Mouse (Mus musculus): ENCODE data around the gene Mccc1. TPM values are rescaled to one million over a fixed set of nuclear protein-coding genes. Genes with fewer than 3 reads are reported as not detected.

Mccc1 gene
- polyA plus RNA-seq, 1 experiment: 12.7 TPM

- TF ChIP-seq TCF3 (IDR thresholded peaks at IDR 0.05; ENCODE audit: insufficient read length, low read depth) (no peak), CEBPB (IDR thresholded peaks at IDR 0.05; ENCODE audit: insufficient read depth, poor library complexity, severe bottlenecking) (no peak), USF1 (IDR thresholded peaks at IDR 0.05; ENCODE audit: low read depth) (no peak), SRF (IDR thresholded peaks at IDR 0.05; ENCODE audit: control insufficient read depth, insufficient read length, low read depth) (no peak), POLR2AphosphoS2 (IDR thresholded peaks at IDR 0.05; ENCODE audit: insufficient read length, low read depth) (no peak), MYOG (IDR thresholded peaks at IDR 0.05; ENCODE audit: control insufficient read depth in 1 of 3, insufficient read depth in 1 of 3, insufficient read length in 2 of 3, low read depth in 2 of 3) (no peak), MYOD1 (IDR thresholded peaks at IDR 0.05; ENCODE audit: control insufficient read depth in 1 of 3, insufficient read length in 2 of 3, low read depth in 2 of 3) (no peak), MAX (IDR thresholded peaks at IDR 0.05; ENCODE audit: low read depth) (no peak)
- Histone ChIP-seq H3K36me3 (ENCODE audit: control insufficient read depth, insufficient read depth) (no peaks in the 10 kb centered on the region), H3K4me2 (ENCODE audit: low read depth) (peak overlapping the region; percentile 34), H3ac (ENCODE audit: control insufficient read depth, insufficient read length) (no peak overlapping the region), H3K27me3 (ENCODE audit: control insufficient read depth, insufficient read depth, insufficient read length) (no peaks in the 10 kb centered on the region), H3K4me3 (no peak overlapping the region), H3K79me2 (ENCODE audit: control insufficient read depth, insufficient read depth) (no peaks in the 10 kb centered on the region)
Observed at GRCm38 (mm10) chr3:36031740-36032510, 31.4 kb upstream of the Mccc1 start.

GRCm38 (mm10) chr3:36029993-36030392 is 29.5 kb upstream of the Mccc1 start:
- Histone ChIP-seq H3K36me3 (ENCODE audit: control insufficient read depth, insufficient read depth) (no peaks in the 10 kb centered on the region), H3K4me3 (no peak overlapping the region), H3K4me2 (ENCODE audit: low read depth) (no peak overlapping the region), H3K27me3 (ENCODE audit: control insufficient read depth, insufficient read depth, insufficient read length) (peaks cover 4% of the 10 kb centered on the region), H3ac (ENCODE audit: control insufficient read depth, insufficient read length) (no peak overlapping the region), H3K79me2 (ENCODE audit: control insufficient read depth, insufficient read depth) (no peaks in the 10 kb centered on the region)
- TF ChIP-seq POLR2A (IDR thresholded peaks at IDR 0.05; ENCODE audit: insufficient read length, low read depth): no peak
- no peak for TF ChIP-seq POLR2AphosphoS2 (IDR thresholded peaks at IDR 0.05; ENCODE audit: insufficient read length, low read depth)
- no peak for TF ChIP-seq TCF12 (IDR thresholded peaks at IDR 0.05; ENCODE audit: insufficient read depth, poor library complexity, severe bottlenecking)
- no peak for TF ChIP-seq REST (IDR thresholded peaks at IDR 0.05; ENCODE audit: insufficient read depth, insufficient read length)

- H3K36me3 ChIP-seq (ENCODE audit: control insufficient read depth, insufficient read depth): no peaks in the 10 kb centered on the region
- no peak overlapping the region for H3K4me3 ChIP-seq
- H3ac ChIP-seq (ENCODE audit: control insufficient read depth, insufficient read length): no peak overlapping the region
- TF ChIP-seq MAX (IDR thresholded peaks at IDR 0.05; ENCODE audit: low read depth) (no peak), REST (IDR thresholded peaks at IDR 0.05; ENCODE audit: insufficient read depth, insufficient read length) (no peak), POLR2AphosphoS2 (IDR thresholded peaks at IDR 0.05; ENCODE audit: insufficient read length, low read depth) (no peak), SRF (IDR thresholded peaks at IDR 0.05; ENCODE audit: control insufficient read depth, insufficient read length, low read depth) (no peak), TCF12 (IDR thresholded peaks at IDR 0.05; ENCODE audit: insufficient read depth, poor library complexity, severe bottlenecking) (no peak), MYOG (IDR thresholded peaks at IDR 0.05; ENCODE audit: control insufficient read depth in 1 of 3, insufficient read depth in 1 of 3, insufficient read length in 2 of 3, low read depth in 2 of 3) (no peak), TCF3 (IDR thresholded peaks at IDR 0.05; ENCODE audit: insufficient read length, low read depth) (no peak), POLR2A (IDR thresholded peaks at IDR 0.05; ENCODE audit: insufficient read length, low read depth) (no peak), USF1 (IDR thresholded peaks at IDR 0.05; ENCODE audit: low read depth) (no peak), E2F4 (IDR thresholded peaks at IDR 0.05; ENCODE audit: insufficient read depth) (no peak), MYOD1 (IDR thresholded peaks at IDR 0.05; ENCODE audit: control insufficient read depth in 1 of 3, insufficient read length in 2 of 3, low read depth in 2 of 3) (no peak), CEBPB (IDR thresholded peaks at IDR 0.05; ENCODE audit: insufficient read depth, poor library complexity, severe bottlenecking) (no peak)
- peaks cover 4% of the 10 kb centered on the region for H3K27me3 ChIP-seq (ENCODE audit: control insufficient read depth, insufficient read depth, insufficient read length)
- H3K79me2 ChIP-seq (ENCODE audit: control insufficient read depth, insufficient read depth): no peaks in the 10 kb centered on the region
- H3K4me2 ChIP-seq (ENCODE audit: low read depth): no peak overlapping the region
Observed at GRCm38 (mm10) chr3:36025732-36026131, 25.3 kb upstream of the Mccc1 start.

GRCm38 (mm10) chr3:36011239-36011638 is 10.8 kb upstream of the Mccc1 start:
- Histone ChIP-seq H3K36me3 (ENCODE audit: control insufficient read depth, insufficient read depth) (no peaks in the 10 kb centered on the region), H3K4me3 (no peak overlapping the region), H3K79me2 (ENCODE audit: control insufficient read depth, insufficient read depth) (no peaks in the 10 kb centered on the region), H3K4me2 (ENCODE audit: low read depth) (no peak overlapping the region), H3ac (ENCODE audit: control insufficient read depth, insufficient read length) (no peak overlapping the region), H3K27me3 (ENCODE audit: control insufficient read depth, insufficient read depth, insufficient read length) (no peaks in the 10 kb centered on the region)
- TF ChIP-seq MAX (IDR thresholded peaks at IDR 0.05; ENCODE audit: low read depth): no peak
- TF ChIP-seq POLR2AphosphoS2 (IDR thresholded peaks at IDR 0.05; ENCODE audit: insufficient read length, low read depth): no peak
- TF ChIP-seq REST (IDR thresholded peaks at IDR 0.05; ENCODE audit: insufficient read depth, insufficient read length): no peak
- no peak for TF ChIP-seq USF1 (IDR thresholded peaks at IDR 0.05; ENCODE audit: low read depth)
- peak; percentile 2 for TF ChIP-seq TCF12 (IDR thresholded peaks at IDR 0.05; ENCODE audit: insufficient read depth, poor library complexity, severe bottlenecking)
- TF ChIP-seq POLR2A (IDR thresholded peaks at IDR 0.05; ENCODE audit: insufficient read length, low read depth): no peak
- TF ChIP-seq CEBPB (IDR thresholded peaks at IDR 0.05; ENCODE audit: insufficient read depth, poor library complexity, severe bottlenecking): no peak
- TF ChIP-seq E2F4 (IDR thresholded peaks at IDR 0.05; ENCODE audit: insufficient read depth): no peak
- no peak for TF ChIP-seq TCF3 (IDR thresholded peaks at IDR 0.05; ENCODE audit: insufficient read length, low read depth)
- peak in 1 of 3 experiments; percentile 34 for TF ChIP-seq MYOG (IDR thresholded peaks at IDR 0.05; ENCODE audit: control insufficient read depth in 1 of 3, insufficient read depth in 1 of 3, insufficient read length in 2 of 3, low read depth in 2 of 3)
- TF ChIP-seq SRF (IDR thresholded peaks at IDR 0.05; ENCODE audit: control insufficient read depth, insufficient read length, low read depth): no peak
- peak in 1 of 3 experiments; percentile 63 for TF ChIP-seq MYOD1 (IDR thresholded peaks at IDR 0.05; ENCODE audit: control insufficient read depth in 1 of 3, insufficient read length in 2 of 3, low read depth in 2 of 3)
